Mouse (Mus musculus) liver, postnatal 0 days (tissue): ENCODE measurements at regions not wholly inside any gene's neighbourhood (a gene's known extent, or its start where the extent isn't known, plus 50 kb on each side); places are given as distances from the start of the nearest gene placed in this dataset.

Experiments used
- ATAC-seq: fragments of 200-750 bp; cut with Nextera tagmentation; 2 replicates; pipeline ENCODE4 v1.8.0; 2017; ENCODE audit warnings: mild to moderate bottlenecking, moderate library complexity
- DNase-seq: peaks from one replicate; pipeline ENCODE4 v3.0.0-alpha.2; 2016
- H3K27ac ChIP-seq: fragments of 300-500 bp; sonication (generic); 2 replicates; pipeline ENCODE4 v1.5.1; 2014; ENCODE audit warnings: antibody characterized with exemption, moderate library complexity, mild to moderate bottlenecking, low read depth
- H3K27me3 ChIP-seq: fragments of 300-500 bp; sonication (generic); 2 replicates; pipeline ENCODE4 v1.6.1; 2014; ENCODE audit warnings: low read length, control low read depth, mixed read lengths; ENCODE audit not compliant: insufficient read depth
- H3K36me3 ChIP-seq: fragments of 300-500 bp; sonication (generic); replicated peaks from 2 replicates; pipeline ENCODE4 v1.6.1; 2014; ENCODE audit warnings: mild to moderate bottlenecking, control low read depth, low read length, moderate library complexity, mixed read lengths; ENCODE audit not compliant: insufficient read depth
- H3K4me1 ChIP-seq: fragments of 300-500 bp; sonication (generic); 2 replicates; pipeline ENCODE4 v1.6.1; 2014; ENCODE audit warnings: antibody characterized with exemption, mild to moderate bottlenecking, control low read depth; ENCODE audit not compliant: insufficient read depth
- H3K4me2 ChIP-seq: fragments of 300-500 bp; sonication (generic); 2 replicates; pipeline ENCODE4 v1.6.1; 2014; ENCODE audit warnings: low read depth, mild to moderate bottlenecking, low read length, moderate library complexity, mixed read lengths
- H3K4me3 ChIP-seq: fragments of 300-500 bp; sonication (generic); 2 replicates; pipeline ENCODE4 v1.5.1; 2014; ENCODE audit warnings: low read depth, low read length
- H3K9ac ChIP-seq: fragments of 300-500 bp; sonication (generic); replicated peaks from 2 replicates; pipeline ENCODE4 v1.6.1; 2014; ENCODE audit warnings: mild to moderate bottlenecking, moderate library complexity
- H3K9me3 ChIP-seq: fragments of 300-500 bp; sonication (generic); 2 replicates; pipeline ENCODE4 v1.6.1; 2016; ENCODE audit warnings: mild to moderate bottlenecking, control low read depth, low read length, mixed read lengths
- CTCF ChIP-seq: sonication (generic); IDR thresholded peaks from 2 replicates; pipeline ENCODE4 v1.5.1; 2016; ENCODE audit warnings: antibody characterized with exemption, low read depth
- EP300 ChIP-seq: IDR thresholded peaks from 2 replicates; pipeline ENCODE4 v1.6.1; 2016; ENCODE audit warnings: antibody characterized with exemption, low read depth, mild to moderate bottlenecking
- WGBS: fragments of 180-500 bp; shearing (Covaris S2); extraction: QIAGEN DNeasy Blood & Tissue Kit; methylation state at CpG from one replicate; pipeline ENCODE4 v1.1.7; 2014; ENCODE audit not compliant: insufficient replicate concordance; 5-methylcytosine and 5-hydroxymethylcytosine counted together

GRCm38 (mm10) chr12:98349864-98350643 is 81.6 kb downstream of the Gpr65 start:
- 87% methylated on average over 7 of the region's 7 CpGs for WGBS
- no peak for DNase-seq
- Histone ChIP-seq H3K4me2 (no peak overlapping the region), H3K27me3 (no peaks in the 10 kb centered on the region), H3K27ac (no peak overlapping the region), H3K4me3 (no peak overlapping the region), H3K4me1 (no peaks in the 10 kb centered on the region), H3K36me3 (no peaks in the 10 kb centered on the region), H3K9me3 (no peaks in the 10 kb centered on the region), H3K9ac (no peak overlapping the region)
- TF ChIP-seq EP300 (no peak), CTCF (no peak)
- ATAC-seq: no peak

GRCm38 (mm10) chr12:98352401-98352800 is 84.0 kb downstream of the Gpr65 start:
- Histone ChIP-seq H3K27ac (no peak overlapping the region), H3K9ac (no peak overlapping the region), H3K4me1 (no peaks in the 10 kb centered on the region), H3K27me3 (no peaks in the 10 kb centered on the region), H3K4me2 (no peak overlapping the region), H3K9me3 (no peaks in the 10 kb centered on the region), H3K36me3 (no peaks in the 10 kb centered on the region), H3K4me3 (no peak overlapping the region)
- WGBS: 80% methylated on average over 2 of the region's 2 CpGs
- DNase-seq (no peak), ATAC-seq (no peak)
- no peak for TF ChIP-seq CTCF
- TF ChIP-seq EP300: no peak

DNA sequence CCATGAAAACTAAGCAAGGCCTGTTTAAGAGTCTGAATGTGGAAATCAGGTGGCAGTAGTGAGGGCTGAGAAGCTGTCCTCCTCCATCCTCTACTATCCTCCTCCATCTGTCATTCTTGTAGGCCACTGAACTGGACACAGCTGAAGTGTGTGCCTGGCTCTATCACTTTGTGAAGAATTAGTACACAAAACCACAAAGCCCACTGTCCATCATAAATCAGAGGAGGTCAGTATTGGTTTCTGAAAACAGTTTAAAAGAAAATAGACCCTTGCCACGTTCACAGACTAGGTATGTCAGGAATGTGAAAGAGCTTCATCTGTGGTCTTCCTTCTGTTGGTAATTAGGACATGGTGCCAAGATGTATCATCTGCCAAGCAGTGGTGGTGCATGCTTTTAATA is 86.1 kb downstream of the Gpr65 start:
- Histone ChIP-seq H3K9ac (no peak overlapping the region), H3K27me3 (no peaks in the 10 kb centered on the region), H3K27ac (no peak overlapping the region), H3K4me2 (no peak overlapping the region), H3K4me3 (no peak overlapping the region), H3K9me3 (no peaks in the 10 kb centered on the region), H3K36me3 (no peaks in the 10 kb centered on the region), H3K4me1 (no peaks in the 10 kb centered on the region)
- no peak for TF ChIP-seq CTCF
- no peak for TF ChIP-seq EP300
- WGBS: 65% methylated on average over 1 of the region's 1 CpGs
- no peak for DNase-seq
- no peak for ATAC-seq

- WGBS: 62% methylated on average over 2 of the region's 2 CpGs
- Histone ChIP-seq H3K9me3 (no peaks in the 10 kb centered on the region), H3K9ac (no peak overlapping the region), H3K4me3 (no peak overlapping the region), H3K36me3 (no peaks in the 10 kb centered on the region), H3K4me1 (no peaks in the 10 kb centered on the region), H3K27me3 (no peaks in the 10 kb centered on the region), H3K4me2 (no peak overlapping the region), H3K27ac (no peak overlapping the region)
- DNase-seq: no peak
- no peak for ATAC-seq
- no peak for TF ChIP-seq EP300
- no peak for TF ChIP-seq CTCF
Measured at GRCm38 (mm10) chr12:98367583-98367982, 99.1 kb downstream of the Gpr65 start.

DNA sequence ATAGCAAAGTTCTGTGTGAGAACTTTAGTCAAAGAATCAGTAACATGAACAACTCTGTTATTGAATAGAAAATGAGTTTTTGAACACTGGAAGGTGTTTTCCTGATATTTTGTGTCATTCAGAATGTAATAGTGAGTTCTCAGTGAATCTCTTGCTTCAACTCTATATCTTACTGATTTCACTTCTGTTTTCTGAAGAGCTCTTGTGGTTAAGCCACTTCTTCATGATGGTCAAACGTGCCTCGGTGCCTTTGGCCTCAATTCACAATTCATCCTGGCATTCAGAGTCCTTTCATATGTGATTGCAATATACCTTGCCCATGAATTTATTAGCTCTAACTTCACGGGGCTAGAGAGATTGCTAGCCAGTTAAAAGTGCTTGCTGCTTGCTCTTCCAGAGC is 102.3 kb downstream of the Gpr65 start:
- Histone ChIP-seq H3K36me3 (no peaks in the 10 kb centered on the region), H3K27me3 (no peaks in the 10 kb centered on the region), H3K27ac (no peak overlapping the region), H3K9me3 (no peaks in the 10 kb centered on the region), H3K4me1 (no peaks in the 10 kb centered on the region), H3K4me2 (no peak overlapping the region), H3K4me3 (no peak overlapping the region), H3K9ac (no peak overlapping the region)
- DNase-seq (no peak), ATAC-seq (no peak)
- 30% methylated on average over 3 of the region's 3 CpGs for WGBS
- TF ChIP-seq CTCF: no peak
- no peak for TF ChIP-seq EP300

GRCm38 (mm10) chr12:98375214-98375910 is 106.9 kb downstream of the Gpr65 start:
- Histone ChIP-seq H3K27ac (no peak overlapping the region; the same call in 1 of the 2 replicates), H3K4me1 (no peaks in the 10 kb centered on the region), H3K9me3 (no peaks in the 10 kb centered on the region), H3K4me2 (no peak overlapping the region), H3K27me3 (no peaks in the 10 kb centered on the region), H3K9ac (no peak overlapping the region), H3K36me3 (no peaks in the 10 kb centered on the region), H3K4me3 (no peak overlapping the region)
- ATAC-seq (peak; percentile 89), DNase-seq (peak; percentile 28)
- 59% methylated on average over 7 of the region's 7 CpGs for WGBS
- TF ChIP-seq EP300 (no peak), CTCF (no peak)
